Mouse (Mus musculus) 416B (cell line): Measurements from ENCODE around the gene Caskin2.
"Not testable (repeated sequence)": the region's sequence is repeated elsewhere in the genome, so short reads cannot be mapped to it uniquely, and the experiment has no call there.

Source experiments
- DNase-seq: peaks from one replicate; pipeline ENCODE4 v3.0.0; 2011; ENCODE audit warnings: low read depth

Gene Caskin2

GRCm38 (mm10) chr11:115813507-115814296 lies at the start of gene Caskin2:
TSS of gene Caskin2 (minus strand) at chr11:115813639.
- peak; percentile 93 for DNase-seq

DNA sequence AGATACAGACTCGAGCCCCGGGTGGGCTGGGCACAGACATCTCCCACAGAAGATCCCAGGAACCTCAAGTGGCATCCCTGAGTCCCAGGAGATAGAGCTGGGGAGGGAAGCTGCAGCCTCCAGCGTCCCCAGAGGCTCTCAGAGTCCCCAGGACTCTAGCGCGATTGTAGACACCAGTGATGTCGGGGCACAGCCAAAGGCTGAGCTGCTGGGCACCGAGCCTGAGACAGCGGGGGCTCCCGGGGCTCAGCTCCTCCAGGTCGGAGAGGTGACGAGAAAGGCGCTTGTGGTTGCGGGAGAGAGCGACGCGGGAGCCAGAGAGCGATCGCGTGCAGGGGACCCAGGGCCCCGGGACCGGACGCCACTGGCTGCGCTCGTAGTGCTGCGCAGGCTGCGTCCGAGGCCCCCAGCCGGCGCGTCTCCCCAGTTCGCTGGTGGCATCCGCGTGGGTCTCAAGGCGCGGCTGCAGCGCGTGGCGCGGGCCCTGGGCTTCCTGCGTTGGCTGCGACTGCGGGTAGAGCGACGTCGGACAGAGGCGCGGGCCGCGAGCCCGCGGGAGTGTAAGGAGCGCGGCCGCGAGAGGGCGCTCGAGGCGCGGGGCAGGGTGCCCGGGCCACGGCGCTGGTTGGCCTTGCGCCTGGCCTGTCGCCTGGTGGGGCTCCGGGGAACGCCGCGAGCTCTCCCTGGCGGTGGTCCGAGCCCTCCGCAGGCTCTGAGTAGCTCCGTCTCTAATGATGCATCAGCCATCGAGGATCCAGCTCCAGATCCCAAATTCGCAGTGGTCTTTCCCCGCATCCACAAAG lies 45.9 kb upstream of the Caskin2 start:
- no peak for DNase-seq

GRCm38 (mm10) chr11:115858354-115858753 lies 44.9 kb upstream of the Caskin2 start, which contains the start of gene Myo15b:
TSS of gene Myo15b (plus strand) at chr11:115858406.
- DNase-seq, result no peak

- DNase-seq, result no peak
Observed at GRCm38 (mm10) chr11:115857936-115858335, 44.5 kb upstream of the Caskin2 start.

- not testable (repeated sequence) for DNase-seq
Observed at GRCm38 (mm10) chr11:115857146-115857545, 43.7 kb upstream of the Caskin2 start.

- DNase-seq, result no peak
Observed at GRCm38 (mm10) chr11:115854674-115855073, 41.2 kb upstream of the Caskin2 start.

GRCm38 (mm10) chr11:115845819-115846218 lies 32.4 kb upstream of the Caskin2 start:
- no peak for DNase-seq

- DNase-seq, result no peak
Observed at GRCm38 (mm10) chr11:115844240-115844639, 30.8 kb upstream of the Caskin2 start.

DNA sequence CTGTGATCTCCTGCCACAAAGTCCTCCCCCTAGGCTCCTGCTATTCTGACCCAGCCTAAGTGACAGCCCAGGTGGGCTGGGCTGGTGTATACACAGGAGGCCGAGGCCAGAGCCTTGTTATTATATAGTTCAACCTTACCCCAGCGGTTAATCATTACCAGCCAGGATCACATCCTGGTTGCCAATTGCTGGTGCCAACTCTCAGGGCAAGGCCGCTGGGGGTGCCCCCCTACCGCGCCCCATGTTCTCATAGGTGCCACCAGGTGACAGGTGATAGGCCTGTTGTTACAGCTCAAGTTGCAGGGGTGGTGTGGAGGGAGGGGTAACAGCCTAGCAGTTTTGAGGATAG lies 30.4 kb upstream of the Caskin2 start:
- DNase-seq, result no peak

DNA sequence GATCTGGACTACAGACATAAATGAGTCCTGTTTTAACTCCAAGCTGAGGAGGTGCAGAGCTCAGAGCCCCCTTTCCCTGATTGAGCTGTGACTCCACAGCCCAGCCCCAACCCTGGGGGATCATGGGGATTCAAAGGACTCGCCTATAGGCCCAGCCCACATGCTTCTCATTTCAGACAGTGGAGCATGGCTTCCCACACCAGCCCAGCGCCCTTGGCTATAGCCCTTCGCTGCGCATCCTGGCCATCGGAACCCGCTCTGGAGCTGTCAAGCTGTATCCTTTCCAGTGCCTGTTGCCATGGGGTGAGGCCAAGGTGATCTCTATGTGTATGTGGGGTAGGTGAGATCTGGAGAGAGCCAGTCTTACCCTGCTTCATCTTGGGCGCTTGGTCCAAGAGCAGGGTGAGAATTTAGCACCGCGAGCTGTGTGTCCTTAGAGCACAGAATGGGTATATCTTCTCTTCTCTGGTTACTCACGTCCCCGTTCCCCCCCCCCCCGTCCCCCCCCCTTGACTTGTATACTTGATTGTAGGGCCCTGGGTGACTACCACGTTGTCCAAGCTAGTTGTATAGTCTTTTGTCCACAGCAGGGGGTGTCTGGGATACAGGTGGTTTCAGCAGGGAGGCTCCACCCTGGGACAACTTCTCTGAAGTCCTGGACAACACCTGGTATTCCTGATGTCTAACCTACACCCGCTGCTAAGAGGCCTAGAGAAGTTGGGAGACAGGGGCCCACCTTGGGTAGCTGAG lies 29.9 kb upstream of the Caskin2 start:
- DNase-seq, result no peak

DNA sequence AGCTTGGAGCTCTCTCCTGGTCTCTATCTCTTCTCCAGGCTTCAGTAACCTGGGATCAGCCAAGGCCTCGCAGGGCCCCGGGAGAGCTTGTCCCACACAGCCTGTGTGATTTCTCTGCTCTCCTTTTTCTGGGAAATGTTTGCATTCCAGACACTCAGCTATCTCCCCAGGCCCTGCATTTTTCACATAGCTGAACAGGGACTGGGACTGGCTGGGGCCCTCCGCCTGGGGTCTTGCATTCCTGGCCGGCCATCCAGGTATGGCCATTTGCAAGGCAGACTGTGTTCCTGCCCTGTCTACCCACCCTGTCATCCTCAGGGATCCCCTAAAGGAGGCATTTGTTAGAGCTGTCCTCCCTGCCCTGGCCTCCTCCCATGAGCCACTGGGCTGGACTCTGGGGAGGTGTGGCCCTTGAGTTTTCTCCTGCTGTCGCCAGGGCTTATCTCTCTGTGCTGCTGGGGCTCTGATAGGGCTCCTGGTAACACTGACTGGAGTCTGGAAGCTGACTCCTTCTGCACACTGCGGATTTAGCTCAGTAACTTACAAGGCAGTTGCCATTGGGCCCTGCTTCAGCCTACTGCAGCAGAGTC lies 28.6 kb upstream of the Caskin2 start:
- DNase-seq, result no peak

GRCm38 (mm10) chr11:115841044-115841443 lies 27.6 kb upstream of the Caskin2 start:
- DNase-seq, result no peak

DNA sequence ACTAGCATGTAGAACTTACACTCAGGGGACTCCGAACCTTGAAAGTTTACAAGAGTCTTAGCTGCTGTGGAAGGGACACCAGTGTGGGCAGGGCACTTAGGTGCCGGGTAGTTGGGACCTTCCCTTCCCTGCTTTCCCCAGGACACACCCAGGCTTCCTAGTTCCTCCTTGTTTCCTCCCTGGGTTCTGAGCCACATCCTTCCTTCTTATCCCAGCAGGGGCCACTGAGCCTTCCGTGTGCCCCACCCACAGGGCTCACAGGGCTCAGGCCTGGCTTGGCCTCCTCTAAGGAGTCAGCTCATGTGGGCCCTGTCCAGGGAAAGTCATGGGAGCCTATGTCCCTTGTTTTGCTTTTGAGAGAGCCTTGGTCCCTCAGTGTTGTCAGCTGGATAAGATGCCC lies 26.3 kb upstream of the Caskin2 start:
- DNase-seq, result no peak

GRCm38 (mm10) chr11:115838895-115839311 lies 25.5 kb upstream of the Caskin2 start:
- DNase-seq, result peak; percentile 91

GRCm38 (mm10) chr11:115837606-115838345 lies 24.3 kb upstream of the Caskin2 start:
- DNase-seq, result no peak

GRCm38 (mm10) chr11:115836656-115837395 lies 23.4 kb upstream of the Caskin2 start:
- DNase-seq, result no peak

- no peak for DNase-seq
Observed at GRCm38 (mm10) chr11:115834033-115834432, 20.6 kb upstream of the Caskin2 start.

DNA sequence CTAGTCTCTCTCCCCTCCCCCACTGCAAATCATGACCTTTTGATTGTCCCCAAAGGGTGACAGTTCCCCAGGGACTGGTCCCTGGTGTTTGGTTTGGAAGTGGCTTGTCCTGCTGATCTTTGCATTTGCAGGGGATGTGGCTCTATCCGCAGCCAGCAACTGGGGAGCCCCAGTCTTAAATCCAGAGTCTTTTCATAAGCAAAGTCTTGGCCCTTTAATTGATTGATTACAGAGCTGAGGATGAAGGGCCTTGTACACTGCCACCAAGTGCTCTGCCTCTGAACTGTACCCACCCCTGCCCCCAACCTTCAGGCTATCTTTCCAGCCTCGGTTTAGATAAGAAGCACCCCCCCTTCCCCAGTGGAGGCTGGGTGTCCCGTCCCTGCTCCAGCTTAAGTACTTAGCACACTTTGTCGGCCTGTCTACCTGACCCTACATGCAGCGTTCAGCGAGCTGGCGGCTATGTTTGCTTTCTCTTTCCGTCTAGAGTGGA lies 19.6 kb upstream of the Caskin2 start:
- no peak for DNase-seq

- no peak for DNase-seq
Observed at GRCm38 (mm10) chr11:115832523-115832922, 19.1 kb upstream of the Caskin2 start.

DNA sequence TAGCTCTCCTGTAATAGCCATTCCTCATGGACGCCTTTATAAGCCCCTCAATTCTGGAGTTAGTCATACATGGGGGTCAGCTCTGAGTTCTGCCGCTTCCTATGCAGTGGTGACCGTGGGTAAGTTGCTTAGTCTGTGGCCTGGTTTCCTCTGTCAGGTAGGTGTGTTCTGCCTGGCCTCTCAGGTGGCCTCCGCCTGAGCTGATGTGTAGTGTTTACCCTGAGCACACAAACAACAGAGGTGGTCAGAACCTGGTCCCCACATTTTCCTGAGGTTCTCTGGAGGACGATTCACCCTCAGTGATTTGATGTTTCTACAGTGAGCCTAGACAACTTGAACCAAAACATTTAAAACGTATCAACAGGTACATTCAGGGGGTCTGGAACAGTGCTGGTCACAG lies 18.6 kb upstream of the Caskin2 start:
- DNase-seq, result no peak
